Mouse (Mus musculus) left cerebral cortex, adult 2 months (tissue): ENCODE data around the gene Aaas. TPM values are rescaled to one million over a fixed set of nuclear protein-coding genes. Genes with fewer than 3 reads are reported as not detected.

ENCODE experiments used
- DNase-seq, 2 experiments: peaks; one replicate each; pipeline ENCODE4 v3.0.0; 2021 to 2022; ENCODE audit warnings: low spot score in 2 of 2, mixed read lengths in 1 of 2; ENCODE audit errors: extremely low spot score in 1 of 2
- H3K27ac ChIP-seq: fragments of 200-600 bp; 2 replicates; pipeline ENCODE4 v1.8.1; 2022
- H3K4me3 ChIP-seq: fragments of 200-600 bp; 2 replicates; pipeline ENCODE4 v1.8.1; 2022
- CTCF ChIP-seq: fragments of 200-600 bp; IDR thresholded peaks from 2 replicates; pipeline ENCODE4 v1.8.1; 2022; ENCODE audit warnings: antibody characterized with exemption, mild to moderate bottlenecking, moderate library complexity
- intact Hi-C: fragments of 180-260 bp; cut with DNase I; formaldehyde crosslinking; loops from one replicate; pipeline ENCODE4 v1.15.1; 2025
- total RNA-seq, 2 experiments: library from RNA; stranded (reverse); gene quantifications; 2 replicates each; pipeline ENCODE4 v1.2.3; 2021

Aaas gene
- total RNA-seq, 2 experiments from 2014 or later: 14.3 to 18.9 TPM

DNA sequence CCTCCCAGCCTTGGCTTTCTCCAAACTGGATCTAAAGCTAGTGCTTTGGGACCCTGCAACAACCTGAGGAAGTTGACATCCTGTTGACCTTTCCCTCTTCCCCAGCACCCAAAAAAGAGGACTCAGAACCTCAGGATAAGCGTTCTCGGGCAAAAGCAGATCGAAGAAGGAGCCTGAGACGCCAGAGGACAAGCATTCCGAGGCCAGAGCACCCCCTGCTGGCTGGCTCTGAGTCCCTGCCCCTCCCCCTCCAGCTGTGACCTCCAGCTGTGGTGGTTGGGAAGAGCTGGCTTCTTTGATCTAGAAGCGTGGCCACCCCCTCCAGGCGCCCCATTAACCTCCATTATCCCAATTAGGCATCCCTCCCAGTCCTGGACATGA, 26.6 kb upstream of the Aaas start:
- peak overlapping the region; percentile 72 for H3K27ac ChIP-seq
- intact Hi-C loops: loop anchor here (1.0 to 5.0 kb wide), 2 partner anchors 22 to 35 kb away; no protein-coding TSS in a partner anchor
- peak overlapping the region; percentile 65 for H3K4me3 ChIP-seq
- TF ChIP-seq CTCF: peak; percentile 84
- DNase-seq: peak; percentile 72 to 74

DNA sequence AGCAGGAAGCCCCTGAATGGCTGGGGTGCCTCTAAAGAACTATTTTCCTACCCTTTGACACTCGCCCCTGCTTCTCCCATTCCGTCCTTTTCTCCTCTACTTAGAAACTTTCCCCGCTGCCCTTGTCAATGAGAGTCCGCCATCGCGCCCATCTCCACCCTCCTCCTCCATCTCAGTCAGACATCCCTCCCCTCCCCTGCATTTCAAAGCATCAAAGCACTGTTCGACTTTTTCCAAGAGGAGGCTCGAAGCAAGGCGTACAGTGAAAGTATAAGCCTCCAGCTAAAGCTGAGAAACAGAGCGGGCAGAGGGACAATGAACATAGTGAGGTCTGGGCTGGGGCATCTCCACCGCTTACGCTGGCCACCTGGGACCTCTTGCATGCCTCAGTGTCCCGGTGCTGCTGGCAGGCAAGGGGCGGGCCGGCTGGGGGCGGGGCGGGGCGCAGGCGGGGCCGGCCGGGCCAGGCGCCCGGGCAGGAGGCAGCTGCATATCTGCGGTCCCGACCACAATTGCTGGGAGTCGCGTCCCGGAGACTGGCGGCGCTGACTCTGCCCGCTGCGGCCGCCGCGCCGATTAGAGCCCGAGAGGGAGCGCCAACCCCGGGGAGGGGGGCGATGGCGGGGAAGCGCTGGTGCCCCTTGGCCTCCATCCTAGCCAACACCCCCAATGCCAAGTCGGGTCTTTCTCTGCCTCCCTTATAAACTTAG, 26.0 kb upstream of the Aaas start:
- intact Hi-C loops: loop anchor here (1.0 to 5.0 kb wide), 2 partner anchors 21 to 34 kb away; no protein-coding TSS in a partner anchor
- peak; percentile 27 to 40 for DNase-seq
- no peak for TF ChIP-seq CTCF
- Histone ChIP-seq H3K27ac (peak overlapping the region; percentile 72), H3K4me3 (peak overlapping the region; percentile 65)

DNA sequence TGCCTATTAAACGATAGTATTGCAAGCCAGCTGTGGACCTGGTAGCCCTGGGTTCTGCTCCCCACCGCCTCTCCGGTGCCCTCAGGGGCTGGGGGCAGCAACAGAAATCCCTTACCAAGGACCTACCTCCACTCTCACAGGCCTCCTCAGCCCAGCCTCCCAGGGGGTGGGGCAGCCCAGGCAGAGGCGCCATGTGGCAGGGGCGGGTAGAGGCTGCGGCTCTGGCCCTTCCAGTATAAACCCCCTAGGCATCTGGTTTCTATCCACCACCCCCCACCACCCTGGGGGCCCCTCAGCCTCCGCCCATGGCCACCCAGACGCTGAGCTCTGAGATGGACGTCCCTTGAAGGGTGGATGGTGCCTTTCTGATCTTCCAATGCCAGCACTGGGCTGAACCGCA, 20.2 kb upstream of the Aaas start:
- no peak overlapping the region for H3K4me3 ChIP-seq
- no peak for TF ChIP-seq CTCF
- no peak for DNase-seq
- no peak overlapping the region for H3K27ac ChIP-seq
- intact Hi-C loops: no loop called here

- no peak for TF ChIP-seq CTCF
- H3K27ac ChIP-seq: no peak overlapping the region
- intact Hi-C loops: no loop called here
- DNase-seq: no peak
- H3K4me3 ChIP-seq: no peak overlapping the region
These were observed 19.4 kb upstream of the Aaas start for GRCm38 (mm10) chr15:102369972-102370371.

DNA sequence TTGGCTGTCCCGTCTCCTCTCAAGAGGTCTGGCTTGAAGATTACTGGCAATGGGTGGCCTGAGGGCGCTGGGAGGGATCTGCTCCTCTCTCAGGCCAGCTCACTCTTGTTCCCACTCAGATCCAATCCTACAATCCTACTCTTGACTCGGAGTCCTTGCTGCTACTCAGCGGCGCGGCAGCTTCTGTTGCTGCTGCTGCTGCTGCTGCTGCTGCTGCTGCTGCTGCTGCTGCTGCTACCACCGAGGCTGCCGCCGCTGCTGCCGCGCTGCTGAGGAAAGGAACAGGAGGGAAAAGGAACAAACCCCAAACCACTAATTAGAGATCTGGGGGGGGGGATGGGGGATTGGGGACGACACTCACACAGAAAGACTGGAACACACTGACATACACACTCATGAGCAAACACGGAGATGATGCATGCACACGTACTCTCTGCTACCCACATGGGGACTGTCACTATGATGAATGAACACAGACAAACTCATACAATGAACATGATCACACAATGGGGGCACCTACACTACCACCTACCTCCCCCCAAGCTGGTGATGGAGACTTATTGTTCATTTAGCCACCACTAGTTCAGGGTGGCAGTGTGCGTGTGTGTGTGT, 16.3 kb upstream of the Aaas start, which contains the start of gene Sp7:
Gene Sp7 (minus strand): TSS at position 450 of the 612 bp plus-strand sequence.
- Histone ChIP-seq H3K27ac (no peak within 1 kb of the TSS), H3K4me3 (no peak within 1 kb of the TSS)
- TF ChIP-seq CTCF: no peak
- intact Hi-C loops: no loop called here
- no peak for DNase-seq

DNA sequence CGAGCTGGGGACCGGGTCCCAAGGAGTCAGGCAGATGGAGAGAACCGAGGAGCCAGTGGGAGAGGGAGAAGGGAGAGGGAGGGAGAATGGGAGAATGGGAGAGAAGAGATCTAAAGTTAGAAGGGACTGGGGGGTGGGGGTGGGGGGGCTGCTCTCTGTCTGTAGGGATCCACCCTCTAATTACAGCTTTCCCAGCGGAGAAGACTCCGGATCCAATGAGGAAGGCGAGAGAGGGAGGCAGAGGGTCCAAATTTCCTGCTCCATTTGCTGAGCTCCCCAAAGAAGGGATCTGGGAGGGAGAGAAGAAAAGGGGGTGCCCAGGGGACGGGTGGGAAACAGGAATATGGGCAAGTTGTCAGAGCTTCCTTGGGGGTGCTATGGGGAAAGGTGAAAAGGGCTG, 15.7 kb upstream of the Aaas start:
- Histone ChIP-seq H3K4me3 (no peak overlapping the region), H3K27ac (no peak overlapping the region)
- intact Hi-C loops: no loop called here
- TF ChIP-seq CTCF: no peak
- no peak for DNase-seq

- Histone ChIP-seq H3K4me3 (no peak overlapping the region), H3K27ac (no peak overlapping the region)
- DNase-seq: no peak
- intact Hi-C loops: no loop called here
- TF ChIP-seq CTCF: no peak
These were observed 14.1 kb upstream of the Aaas start for GRCm38 (mm10) chr15:102364678-102365077.

GRCm38 (mm10) chr15:102362648-102363047, 12.1 kb upstream of the Aaas start:
- Histone ChIP-seq H3K27ac (no peak overlapping the region), H3K4me3 (no peak overlapping the region)
- TF ChIP-seq CTCF: no peak
- DNase-seq: no peak
- intact Hi-C loops: no loop called here

DNA sequence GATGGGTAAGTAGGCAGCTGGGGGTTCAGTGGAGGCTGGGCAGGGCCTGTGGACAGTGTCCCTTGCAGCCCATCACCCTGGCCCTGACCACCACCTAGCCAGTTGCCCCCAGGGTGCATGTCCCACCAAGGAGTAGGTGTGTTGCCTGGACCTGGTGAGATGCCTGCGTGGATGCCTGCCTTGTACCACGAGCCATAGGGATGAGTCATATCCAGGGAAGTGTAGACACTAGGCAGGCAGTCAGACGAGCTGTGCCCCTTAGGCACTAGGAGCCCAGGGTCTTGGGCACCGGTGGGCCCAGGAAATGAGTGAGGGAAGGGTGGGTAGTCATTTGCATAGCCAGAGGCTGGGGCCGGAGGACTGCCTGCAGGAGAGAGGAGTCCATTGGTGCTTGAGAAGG, 8.3 kb upstream of the Aaas start:
- H3K27ac ChIP-seq: no peak overlapping the region
- H3K4me3 ChIP-seq: no peak overlapping the region
- DNase-seq: no peak
- intact Hi-C loops: no loop called here
- TF ChIP-seq CTCF: no peak

DNA sequence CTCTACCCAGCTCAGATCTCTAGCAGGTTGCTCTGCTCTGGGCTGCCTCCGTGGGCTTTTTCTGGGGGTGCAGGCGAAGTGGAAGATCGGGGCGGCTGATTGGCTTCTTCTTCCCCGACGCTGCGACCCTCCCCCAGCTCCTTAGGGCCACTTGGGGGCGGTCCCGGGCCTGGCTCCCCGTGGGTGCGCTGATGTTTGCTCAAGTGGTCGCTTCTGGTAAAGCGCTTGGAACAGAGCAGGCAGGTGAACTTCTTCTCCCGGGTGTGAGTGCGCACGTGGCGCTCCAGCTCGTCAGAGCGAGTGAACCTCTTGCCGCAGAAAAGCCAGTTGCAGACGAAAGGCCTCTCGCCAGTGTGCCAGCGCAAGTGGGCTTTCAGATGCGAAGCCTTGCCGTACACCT, 7.6 kb upstream of the Aaas start:
- H3K27ac ChIP-seq: no peak overlapping the region
- DNase-seq: no peak
- no peak overlapping the region for H3K4me3 ChIP-seq
- intact Hi-C loops: no loop called here
- no peak for TF ChIP-seq CTCF

GRCm38 (mm10) chr15:102356501-102357325, 6.1 kb upstream of the Aaas start:
- intact Hi-C loops: no loop called here
- no peak for DNase-seq
- no peak for TF ChIP-seq CTCF
- peak overlapping the region; percentile 85; the same call in 1 of the 2 replicates for H3K27ac ChIP-seq
- no peak overlapping the region for H3K4me3 ChIP-seq

- peak overlapping the region; percentile 55 for H3K4me3 ChIP-seq
- peak overlapping the region; percentile 85 for H3K27ac ChIP-seq
- peak in 1 of 2 experiments; percentile 44 for DNase-seq
- TF ChIP-seq CTCF: no peak
- intact Hi-C loops: loop anchor here (1.0 kb wide), 1 partner anchor 21 kb away; no protein-coding TSS in a partner anchor
These were observed 5.4 kb upstream of the Aaas start for GRCm38 (mm10) chr15:102355871-102356441.
